Mouse (Mus musculus): ENCODE measurements around the gene Mical3.

DNA sequence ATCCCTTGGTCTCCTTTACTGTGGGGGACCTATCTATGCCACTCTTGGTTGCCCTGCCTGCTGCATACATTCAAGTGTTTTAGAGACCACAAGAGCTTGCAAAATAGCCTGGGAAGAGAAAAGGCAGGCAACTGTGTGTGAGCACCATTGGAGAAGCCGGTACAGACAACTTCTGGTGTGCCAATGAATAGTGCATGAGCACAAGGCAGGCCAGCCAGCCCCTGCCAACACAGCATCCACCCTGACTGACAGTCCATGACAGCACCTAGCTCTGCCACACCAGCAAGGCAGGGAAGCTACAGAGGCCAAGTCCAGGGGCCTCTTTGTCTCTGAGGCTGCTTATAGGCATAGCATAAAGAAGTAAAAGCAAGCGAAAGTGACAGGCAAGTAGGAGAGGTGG, 28.7 kb downstream of the Mical3 start:
- TF ChIP-seq CTCF (IDR thresholded peaks at IDR 0.05; ENCODE audit: borderline replicate concordance, insufficient read depth, low read length) (no peak), POLR2A (IDR thresholded peaks at IDR 0.05; ENCODE audit: low read depth, low read length) (no peak)
